Mouse (Mus musculus): ENCODE measurements around the gene Arrdc3. TPM values are rescaled to one million over a fixed set of nuclear protein-coding genes. Genes with fewer than 3 reads are reported as not detected.

The Arrdc3 gene
- polyA plus RNA-seq (2014; fragmentation: Nextera tagmentation; extraction: Ambion mirVana) = 41.1 and 58.7 TPM in 2 replicates

GRCm38 (mm10) chr13:80883190-80883589 is at the start of gene Arrdc3:
TSS of gene Arrdc3 (plus strand) at chr13:80883384.
- peaks cover 7% of the 10 kb centered on the region for H3K36me3 ChIP-seq (replicated peaks; ENCODE audit: control insufficient read depth, insufficient read depth)
- H3K4me1 ChIP-seq (replicated peaks; ENCODE audit: control insufficient read depth, insufficient read depth, low read length) = peaks cover 10% of the 10 kb centered on the region
- peak within 1 kb of the TSS; percentile 99 for H3K9ac ChIP-seq
- no peaks in the 10 kb centered on the region for H3K9me3 ChIP-seq (ENCODE audit: control insufficient read depth, low read length)
- H3K4me2 ChIP-seq (replicated peaks) = peak within 1 kb of the TSS; percentile 65
- H3K27me3 ChIP-seq (ENCODE audit: control insufficient read depth, insufficient read depth, low read length) = no peaks in the 10 kb centered on the region
- peak; percentile 69 for ATAC-seq (ENCODE audit: low FRiP score)
- peak; percentile 100 for DNase-seq (ENCODE audit: low spot score)
- peak within 1 kb of the TSS; percentile 100 for H3K27ac ChIP-seq
- H3K4me3 ChIP-seq (replicated peaks; ENCODE audit: low read length) = peak within 1 kb of the TSS; percentile 80
- WGBS = under 1% methylated on average over 24 of the region's 31 CpGs

DNA sequence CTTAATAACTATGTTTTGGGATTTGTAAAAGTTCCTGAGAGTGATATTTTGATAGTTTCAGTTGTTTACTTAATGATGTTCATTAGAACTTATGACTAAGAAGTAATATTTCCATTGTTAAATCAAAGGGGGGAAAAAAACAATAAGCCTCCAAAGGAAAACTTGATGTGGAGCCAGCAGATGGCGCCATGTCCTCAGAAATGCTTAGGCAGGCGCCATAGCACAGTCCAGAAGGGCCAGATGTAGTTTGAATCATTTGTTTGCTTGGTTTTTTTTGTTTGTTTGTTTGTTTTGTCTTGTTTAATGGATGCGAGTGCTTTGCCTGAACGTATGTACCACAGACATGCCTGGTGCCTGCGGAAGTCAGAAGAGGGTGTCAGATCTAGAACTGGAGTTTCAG is 21.0 kb upstream of the Arrdc3 start:
- no peaks in the 10 kb centered on the region for H3K4me1 ChIP-seq (replicated peaks; ENCODE audit: control insufficient read depth, insufficient read depth, low read length)
- H3K9me3 ChIP-seq (ENCODE audit: control insufficient read depth, low read length) = no peaks in the 10 kb centered on the region
- H3K27me3 ChIP-seq (ENCODE audit: control insufficient read depth, insufficient read depth, low read length) = no peaks in the 10 kb centered on the region
- no peaks in the 10 kb centered on the region for H3K36me3 ChIP-seq (replicated peaks; ENCODE audit: control insufficient read depth, insufficient read depth)
- H3K4me2 ChIP-seq (replicated peaks) = no peak overlapping the region
- no peak overlapping the region for H3K4me3 ChIP-seq (replicated peaks; ENCODE audit: low read length)
- no peak overlapping the region for H3K27ac ChIP-seq
- peak; percentile 64; the same call in 1 of the 2 replicates for ATAC-seq (ENCODE audit: low FRiP score)
- 11% methylated on average over 5 of the region's 5 CpGs for WGBS
- peak; percentile 89 for DNase-seq (ENCODE audit: low spot score)
- no peak overlapping the region for H3K9ac ChIP-seq

GRCm38 (mm10) chr13:80864195-80864594 is 19.0 kb upstream of the Arrdc3 start:
- WGBS = 93% methylated on average over 3 of the region's 3 CpGs
- ATAC-seq (ENCODE audit: low FRiP score) = no peak
- Histone ChIP-seq H3K36me3 (replicated peaks; ENCODE audit: control insufficient read depth, insufficient read depth) (no peaks in the 10 kb centered on the region), H3K27me3 (ENCODE audit: control insufficient read depth, insufficient read depth, low read length) (no peaks in the 10 kb centered on the region), H3K4me2 (replicated peaks) (no peak overlapping the region), H3K4me1 (replicated peaks; ENCODE audit: control insufficient read depth, insufficient read depth, low read length) (no peaks in the 10 kb centered on the region), H3K9me3 (ENCODE audit: control insufficient read depth, low read length) (no peaks in the 10 kb centered on the region), H3K9ac (no peak overlapping the region), H3K27ac (no peak overlapping the region), H3K4me3 (replicated peaks; ENCODE audit: low read length) (no peak overlapping the region)
- DNase-seq (ENCODE audit: low spot score) = no peak

DNA sequence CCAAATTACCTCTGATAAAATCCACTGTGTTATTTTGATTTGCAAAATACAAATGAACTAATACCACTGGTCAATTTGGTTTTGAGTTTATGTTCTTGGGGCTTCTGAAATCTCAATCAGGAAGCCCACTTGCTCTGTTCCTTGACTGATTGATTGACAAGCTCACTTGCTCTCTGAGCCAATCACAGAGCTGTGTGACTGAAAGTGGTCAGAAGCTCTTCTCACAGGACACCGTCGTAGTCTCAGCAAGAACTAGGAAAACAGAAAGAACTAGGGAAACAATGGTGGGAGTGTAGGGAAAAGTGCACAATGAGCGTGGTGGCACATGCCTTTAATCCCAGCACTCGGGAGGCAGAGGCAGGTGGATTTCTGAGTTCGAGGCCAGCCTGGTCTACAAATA is 8.1 kb upstream of the Arrdc3 start:
- Histone ChIP-seq H3K27ac (no peak overlapping the region), H3K4me2 (replicated peaks) (no peak overlapping the region), H3K4me3 (replicated peaks; ENCODE audit: low read length) (no peak overlapping the region), H3K9ac (no peak overlapping the region), H3K9me3 (ENCODE audit: control insufficient read depth, low read length) (no peaks in the 10 kb centered on the region), H3K36me3 (replicated peaks; ENCODE audit: control insufficient read depth, insufficient read depth) (no peaks in the 10 kb centered on the region), H3K27me3 (ENCODE audit: control insufficient read depth, insufficient read depth, low read length) (no peaks in the 10 kb centered on the region), H3K4me1 (replicated peaks; ENCODE audit: control insufficient read depth, insufficient read depth, low read length) (no peaks in the 10 kb centered on the region)
- no peak for ATAC-seq (ENCODE audit: low FRiP score)
- DNase-seq (ENCODE audit: low spot score) = no peak
- WGBS = 88% methylated on average over 5 of the region's 5 CpGs

- ATAC-seq (ENCODE audit: low FRiP score) (no peak), DNase-seq (ENCODE audit: low spot score) (no peak)
- no peaks in the 10 kb centered on the region for H3K36me3 ChIP-seq (replicated peaks; ENCODE audit: control insufficient read depth, insufficient read depth)
- H3K27ac ChIP-seq = no peak overlapping the region
- H3K27me3 ChIP-seq (ENCODE audit: control insufficient read depth, insufficient read depth, low read length) = no peaks in the 10 kb centered on the region
- H3K9ac ChIP-seq = no peak overlapping the region
- no peaks in the 10 kb centered on the region for H3K9me3 ChIP-seq (ENCODE audit: control insufficient read depth, low read length)
- no peak overlapping the region for H3K4me2 ChIP-seq (replicated peaks)
- no peak overlapping the region for H3K4me3 ChIP-seq (replicated peaks; ENCODE audit: low read length)
- 0 out of 2 replicates have a peak, but pooled peaks cover 5% of the 10 kb centered on the region for H3K4me1 ChIP-seq (replicated peaks; ENCODE audit: control insufficient read depth, insufficient read depth, low read length)
- WGBS = 85% methylated on average over 4 of the region's 4 CpGs
Measured at GRCm38 (mm10) chr13:80880756-80881155, 2.4 kb upstream of the Arrdc3 start.

DNA sequence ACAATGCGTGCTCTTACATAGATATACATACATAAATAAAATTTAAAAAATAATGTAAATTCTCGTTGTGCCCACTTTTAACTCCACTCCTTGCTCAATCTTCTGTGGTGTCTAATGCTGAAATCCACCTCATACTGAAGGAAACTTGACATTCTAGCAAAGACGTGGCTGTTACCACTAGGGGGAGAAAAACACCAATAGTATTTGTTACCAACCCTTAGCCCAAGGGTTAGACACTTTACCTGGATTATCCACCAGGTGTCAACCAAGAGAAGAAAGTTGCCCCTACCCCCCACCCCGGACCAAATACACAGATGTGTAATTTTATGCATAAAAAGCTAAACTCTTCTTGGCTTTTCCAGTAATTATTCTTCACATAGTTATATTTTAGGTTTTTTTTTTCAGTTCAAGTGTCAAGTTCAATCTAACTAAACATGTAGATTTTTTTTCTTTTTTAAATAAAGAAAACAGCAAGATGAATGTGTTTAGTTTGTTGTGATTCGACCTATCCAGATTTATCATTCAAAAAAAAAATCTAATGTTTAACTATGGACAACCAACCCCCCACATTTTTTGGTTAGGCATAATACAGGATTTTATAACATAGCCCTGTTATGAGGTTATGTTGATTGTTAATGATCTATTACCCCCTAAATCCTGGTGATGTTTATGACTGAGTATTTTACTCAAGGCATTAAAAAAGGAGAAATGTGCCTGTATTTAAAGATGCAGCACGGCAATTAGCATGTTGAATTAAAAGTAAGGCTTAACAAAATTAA is 1.3 kb upstream of the Arrdc3 start:
- H3K4me1 ChIP-seq (replicated peaks; ENCODE audit: control insufficient read depth, insufficient read depth, low read length) = peaks cover 8% of the 10 kb centered on the region; the same call in 1 of the 2 replicates
- peak overlapping the region; percentile 73; the same call in 1 of the 2 replicates for H3K9ac ChIP-seq
- ATAC-seq (ENCODE audit: low FRiP score) (no peak), DNase-seq (ENCODE audit: low spot score) (peak; percentile 91)
- WGBS = 26% methylated on average over 6 of the region's 6 CpGs
- H3K4me3 ChIP-seq (replicated peaks; ENCODE audit: low read length) = peak overlapping the region; percentile 80; the same call in 1 of the 2 replicates
- H3K27ac ChIP-seq = peak overlapping the region; percentile 100
- no peaks in the 10 kb centered on the region for H3K27me3 ChIP-seq (ENCODE audit: control insufficient read depth, insufficient read depth, low read length)
- H3K4me2 ChIP-seq (replicated peaks) = peak overlapping the region; percentile 65
- no peaks in the 10 kb centered on the region for H3K9me3 ChIP-seq (ENCODE audit: control insufficient read depth, low read length)
- H3K36me3 ChIP-seq (replicated peaks; ENCODE audit: control insufficient read depth, insufficient read depth) = no peaks in the 10 kb centered on the region

GRCm38 (mm10) chr13:80882716-80883135 is 458 bp upstream of the Arrdc3 start:
- whole genome bisulfite sequencing = under 1% methylated on average over 23 of the region's 23 CpGs
- H3K27me3 ChIP-seq (ENCODE audit: control insufficient read depth, insufficient read depth, low read length) = no peaks in the 10 kb centered on the region
- no peak for DNase-seq (ENCODE audit: low spot score)
- H3K4me1 ChIP-seq (replicated peaks; ENCODE audit: control insufficient read depth, insufficient read depth, low read length) = peaks cover 10% of the 10 kb centered on the region
- no peaks in the 10 kb centered on the region for H3K9me3 ChIP-seq (ENCODE audit: control insufficient read depth, low read length)
- peak overlapping the region; percentile 80 for H3K4me3 ChIP-seq (replicated peaks; ENCODE audit: low read length)
- H3K9ac ChIP-seq = peak overlapping the region; percentile 73
- H3K4me2 ChIP-seq (replicated peaks) = peak overlapping the region; percentile 65
- peak overlapping the region; percentile 100 for H3K27ac ChIP-seq
- peak; percentile 63 for ATAC-seq (ENCODE audit: low FRiP score)
- peaks cover 2% of the 10 kb centered on the region for H3K36me3 ChIP-seq (replicated peaks; ENCODE audit: control insufficient read depth, insufficient read depth)

DNA sequence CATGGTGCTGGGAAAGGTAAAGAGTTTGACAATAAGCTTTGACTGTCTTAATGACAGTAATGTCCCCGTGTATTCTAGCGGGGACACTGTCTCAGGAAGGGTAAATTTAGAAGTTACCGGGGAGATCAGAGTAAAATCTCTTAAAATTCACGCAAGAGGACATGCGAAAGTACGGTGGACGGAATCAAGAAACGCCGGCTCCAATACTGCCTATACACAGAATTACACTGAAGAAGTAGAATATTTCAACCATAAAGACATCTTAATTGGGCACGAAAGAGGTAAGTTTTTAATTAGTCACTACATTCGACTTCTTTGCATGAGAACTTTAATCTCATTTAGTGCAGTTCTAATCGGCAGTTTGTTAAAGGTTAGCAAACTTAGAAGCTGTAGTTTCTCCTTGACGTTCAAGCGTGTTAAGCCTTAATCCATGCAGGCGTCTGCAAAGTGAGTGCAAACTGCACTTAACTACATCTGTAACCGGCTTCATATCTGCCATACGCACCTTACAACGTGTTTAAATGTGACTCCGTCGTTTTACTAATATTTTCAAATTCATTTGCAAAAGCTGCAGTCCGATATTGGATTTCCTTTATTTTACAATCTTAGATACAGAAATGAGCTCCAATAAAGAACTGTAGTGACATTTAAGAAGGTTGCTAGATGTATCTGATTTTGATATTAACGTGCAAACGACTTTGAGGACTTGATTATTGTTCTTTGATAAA is 629 bp downstream of the Arrdc3 start:
- peak overlapping the region; percentile 80 for H3K4me3 ChIP-seq (replicated peaks; ENCODE audit: low read length)
- WGBS = under 1% methylated on average over 23 of the region's 23 CpGs
- no peaks in the 10 kb centered on the region for H3K27me3 ChIP-seq (ENCODE audit: control insufficient read depth, insufficient read depth, low read length)
- H3K36me3 ChIP-seq (replicated peaks; ENCODE audit: control insufficient read depth, insufficient read depth) = peaks cover 10% of the 10 kb centered on the region
- H3K4me1 ChIP-seq (replicated peaks; ENCODE audit: control insufficient read depth, insufficient read depth, low read length) = peaks cover 10% of the 10 kb centered on the region
- peak; percentile 69 for DNase-seq (ENCODE audit: low spot score)
- H3K9me3 ChIP-seq (ENCODE audit: control insufficient read depth, low read length) = no peaks in the 10 kb centered on the region
- H3K27ac ChIP-seq = peak overlapping the region; percentile 100
- no peak for ATAC-seq (ENCODE audit: low FRiP score)
- H3K4me2 ChIP-seq (replicated peaks) = peak overlapping the region; percentile 65
- H3K9ac ChIP-seq = peak overlapping the region; percentile 99

DNA sequence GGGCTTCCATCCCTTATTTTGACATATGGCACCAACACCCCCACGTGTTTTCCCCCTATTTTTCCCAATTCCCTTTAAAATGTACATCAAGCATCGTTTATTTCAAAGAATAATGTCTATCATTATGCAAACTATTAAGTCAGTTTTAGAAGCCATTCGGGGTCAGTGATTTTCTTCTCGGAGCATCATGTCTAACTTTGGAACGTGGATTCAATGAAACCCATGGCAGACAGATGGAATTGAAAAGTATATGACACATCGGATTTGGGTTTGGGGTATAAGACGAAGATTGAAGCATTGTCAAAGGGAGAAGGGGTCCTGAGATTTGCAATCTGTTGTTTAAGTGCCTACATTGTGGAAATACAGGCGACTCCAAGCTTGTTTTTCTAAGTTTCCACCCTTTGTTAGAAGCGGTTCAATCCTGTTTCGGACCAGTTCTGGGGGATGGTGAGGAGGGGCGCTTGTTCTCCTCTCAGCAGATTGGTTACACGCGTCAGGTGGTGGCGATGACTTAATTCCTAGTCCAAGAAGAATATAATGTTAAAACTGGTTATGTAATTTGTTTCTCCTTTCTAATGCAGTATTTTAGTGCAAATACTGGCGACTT is 1.3 kb downstream of the Arrdc3 start:
- Histone ChIP-seq H3K36me3 (replicated peaks; ENCODE audit: control insufficient read depth, insufficient read depth) (peaks cover 13% of the 10 kb centered on the region), H3K9ac (peak overlapping the region; percentile 99), H3K4me2 (replicated peaks) (peak overlapping the region; percentile 65), H3K4me3 (replicated peaks; ENCODE audit: low read length) (peak overlapping the region; percentile 80), H3K9me3 (ENCODE audit: control insufficient read depth, low read length) (no peaks in the 10 kb centered on the region), H3K27ac (peak overlapping the region; percentile 100), H3K4me1 (replicated peaks; ENCODE audit: control insufficient read depth, insufficient read depth, low read length) (peaks cover 10% of the 10 kb centered on the region), H3K27me3 (ENCODE audit: control insufficient read depth, insufficient read depth, low read length) (no peaks in the 10 kb centered on the region)
- ATAC-seq (ENCODE audit: low FRiP score) (no peak), DNase-seq (ENCODE audit: low spot score) (peak; percentile 94)
- under 1% methylated on average over 15 of the region's 15 CpGs for WGBS
